Comparison of ENCODE assay signal across 9 mouse cellular contexts in genomic region chr14:76658952-76659502, GRCm38 (mm10).
DNase-seq lines count a peak whose midpoint lies in the region; ATAC-seq and TF ChIP-seq lines count a peak whose summit lies in the region.
"Had no signal": no experiment of that assay in that cellular context is flagged by ENCODE, and none has a peak within 500 bp of the region (broad histone marks: within the 10 kb centered on the region; RNA-seq: fewer than 3 reads in every experiment).

No protein-coding gene starts in this region.

- no peaks in the 10 kb centered on the region for H3K36me3 ChIP-seq in hindbrain, postnatal 0 days (ENCODE audit: insufficient read depth, low read length)
- H3K36me3 ChIP-seq in hindbrain, embryonic 16.5 days (ENCODE audit: control insufficient read depth, insufficient read depth, low read length) = no peaks in the 10 kb centered on the region
- no peaks in the 10 kb centered on the region for H3K36me3 ChIP-seq in limb, embryonic 15.5 days
- no peaks in the 10 kb centered on the region for H3K36me3 ChIP-seq in forebrain, postnatal 0 days (ENCODE audit: insufficient read depth)
- no peaks in the 10 kb centered on the region for H3K36me3 ChIP-seq in intestine, embryonic 15.5 days

- H3K4me2 ChIP-seq in hindbrain, postnatal 0 days (ENCODE audit: low read depth, low read length) = no peak overlapping the region
- H3K4me2 ChIP-seq in hindbrain, embryonic 16.5 days (ENCODE audit: low read length) = no peak overlapping the region
- no peak overlapping the region for H3K4me2 ChIP-seq in limb, embryonic 15.5 days
- H3K4me2 ChIP-seq in forebrain, postnatal 0 days (ENCODE audit: low read depth) = no peak overlapping the region
- no peak overlapping the region for H3K4me2 ChIP-seq in intestine, embryonic 15.5 days (replicated peaks)

- no peak for TF ChIP-seq POLR2A in brain, embryonic 14.5 days (IDR thresholded peaks at IDR 0.05; ENCODE audit: borderline replicate concordance, extremely low read depth, insufficient read depth, insufficient read length, poor library complexity, severe bottlenecking)

- H3K9ac ChIP-seq in hindbrain, postnatal 0 days (replicated peaks; ENCODE audit: low read length) = no peak overlapping the region
- no peak overlapping the region for H3K9ac ChIP-seq in hindbrain, embryonic 16.5 days (ENCODE audit: low read depth, low read length)
- H3K9ac ChIP-seq in limb, embryonic 15.5 days = no peak overlapping the region
- no peak overlapping the region for H3K9ac ChIP-seq in forebrain, postnatal 0 days
- H3K9ac ChIP-seq in intestine, embryonic 15.5 days = no peak overlapping the region

- 57% methylated on average over 15 of the region's 15 CpGs for WGBS in hindbrain, postnatal 0 days
- 57% methylated on average over 15 of the region's 15 CpGs for WGBS in hindbrain, embryonic 16.5 days
- 51% methylated on average over 15 of the region's 15 CpGs for WGBS in limb, embryonic 15.5 days
- 58% methylated on average over 15 of the region's 15 CpGs for WGBS in forebrain, postnatal 0 days
- 51% methylated on average over 15 of the region's 15 CpGs for WGBS in intestine, embryonic 15.5 days

- H3K27ac ChIP-seq in hindbrain, postnatal 0 days = 0 out of 2 replicates have a peak overlapping the region, but pooled peaks have one; percentile 26
- no peak overlapping the region for H3K27ac ChIP-seq in hindbrain, embryonic 16.5 days (ENCODE audit: low read depth, low read length)
- peak overlapping the region; percentile 59 for H3K27ac ChIP-seq in limb, embryonic 15.5 days
- H3K27ac ChIP-seq in forebrain, postnatal 0 days (ENCODE audit: low read depth, low read length) = no peak overlapping the region
- no peak overlapping the region for H3K27ac ChIP-seq in intestine, embryonic 15.5 days

- H3K4me3 ChIP-seq in hindbrain, postnatal 0 days (ENCODE audit: low read length) = no peak overlapping the region
- no peak overlapping the region for H3K4me3 ChIP-seq in hindbrain, embryonic 16.5 days (ENCODE audit: low read length)
- no peak overlapping the region for H3K4me3 ChIP-seq in limb, embryonic 15.5 days
- H3K4me3 ChIP-seq in forebrain, postnatal 0 days (ENCODE audit: low read depth, low read length) = no peak overlapping the region
- no peak overlapping the region for H3K4me3 ChIP-seq in intestine, embryonic 15.5 days (replicated peaks)

- H3K9me3 ChIP-seq in hindbrain, postnatal 0 days (ENCODE audit: low read length) = no peaks in the 10 kb centered on the region
- H3K9me3 ChIP-seq in hindbrain, embryonic 16.5 days (ENCODE audit: control insufficient read depth, low read length) = no peaks in the 10 kb centered on the region
- no peaks in the 10 kb centered on the region for H3K9me3 ChIP-seq in limb, embryonic 15.5 days
- H3K9me3 ChIP-seq in forebrain, postnatal 0 days (ENCODE audit: low read length) = no peaks in the 10 kb centered on the region
- H3K9me3 ChIP-seq in intestine, embryonic 15.5 days = no peaks in the 10 kb centered on the region

- TF ChIP-seq CTCF in hindbrain, postnatal 0 days (IDR thresholded peaks at IDR 0.05; ENCODE audit: low read depth) = no peak
- no peak for TF ChIP-seq CTCF in brain, embryonic 14.5 days (IDR thresholded peaks at IDR 0.05; ENCODE audit: borderline replicate concordance, extremely low read depth, insufficient read depth, insufficient read length)
- no peak for TF ChIP-seq CTCF in forebrain, postnatal 0 days (IDR thresholded peaks at IDR 0.05; ENCODE audit: low read depth)

- peaks cover 10% of the 10 kb centered on the region for H3K4me1 ChIP-seq in hindbrain, postnatal 0 days (ENCODE audit: insufficient read depth, low read length)
- peaks cover 17% of the 10 kb centered on the region for H3K4me1 ChIP-seq in hindbrain, embryonic 16.5 days (ENCODE audit: control insufficient read depth, insufficient read depth, low read depth, low read length)
- peaks cover 33% of the 10 kb centered on the region for H3K4me1 ChIP-seq in limb, embryonic 15.5 days
- 0 out of 2 replicates have a peak, but pooled peaks cover 8% of the 10 kb centered on the region for H3K4me1 ChIP-seq in forebrain, postnatal 0 days (ENCODE audit: insufficient read depth)
- peaks cover 9% of the 10 kb centered on the region for H3K4me1 ChIP-seq in intestine, embryonic 15.5 days (replicated peaks)

- H3K27me3 ChIP-seq in hindbrain, postnatal 0 days (ENCODE audit: insufficient read depth, low read length) = no peaks in the 10 kb centered on the region
- no peaks in the 10 kb centered on the region for H3K27me3 ChIP-seq in hindbrain, embryonic 16.5 days (replicated peaks; ENCODE audit: control insufficient read depth, insufficient read depth, low read length)
- no peaks in the 10 kb centered on the region for H3K27me3 ChIP-seq in limb, embryonic 15.5 days
- no peaks in the 10 kb centered on the region for H3K27me3 ChIP-seq in forebrain, postnatal 0 days (ENCODE audit: insufficient read depth, low read length)
- H3K27me3 ChIP-seq in intestine, embryonic 15.5 days (replicated peaks) = no peaks in the 10 kb centered on the region
- H3K27me3 ChIP-seq: Patski had no signal

- ATAC-seq in hindbrain, postnatal 0 days = no peak
- ATAC-seq in hindbrain, embryonic 16.5 days = no peak
- no peak for ATAC-seq in limb, embryonic 15.5 days (ENCODE audit: insufficient number of reproducible peaks, low FRiP score, low TSS enrichment, low read depth)
- no peak for ATAC-seq in forebrain, postnatal 0 days
- ATAC-seq in intestine, embryonic 15.5 days = no peak
- no peak for ATAC-seq in inflammation-experienced regulatory T-cells, adult 6 months

- DNase-seq in hindbrain, postnatal 0 days (ENCODE audit: low spot score) = peak; percentile 23
- DNase-seq in 416B (ENCODE audit: low read depth) = peak; percentile 57
- peak; percentile 35 for DNase-seq in brain, embryonic 14.5 days (ENCODE audit: low read depth)
- DNase-seq in forebrain, postnatal 0 days = no peak

Comparison
In these comparisons a context has a peak if more than half of its experiments do, and no peak if none do; other contexts are left out.
1. H3K27ac ChIP-seq: peak in hindbrain, postnatal 0 days (single experiment) and limb, embryonic 15.5 days (single experiment); none in hindbrain, embryonic 16.5 days (single experiment), forebrain, postnatal 0 days (single experiment) and intestine, embryonic 15.5 days (single experiment).